Mouse (Mus musculus): ENCODE results near the gene Ebf1. TPM values are rescaled to one million over a fixed set of nuclear protein-coding genes. Genes with fewer than 3 reads are reported as not detected.

The Ebf1 gene
- polyA plus RNA-seq, 1 experiment from 2014 or later: 7.6 TPM

DNA sequence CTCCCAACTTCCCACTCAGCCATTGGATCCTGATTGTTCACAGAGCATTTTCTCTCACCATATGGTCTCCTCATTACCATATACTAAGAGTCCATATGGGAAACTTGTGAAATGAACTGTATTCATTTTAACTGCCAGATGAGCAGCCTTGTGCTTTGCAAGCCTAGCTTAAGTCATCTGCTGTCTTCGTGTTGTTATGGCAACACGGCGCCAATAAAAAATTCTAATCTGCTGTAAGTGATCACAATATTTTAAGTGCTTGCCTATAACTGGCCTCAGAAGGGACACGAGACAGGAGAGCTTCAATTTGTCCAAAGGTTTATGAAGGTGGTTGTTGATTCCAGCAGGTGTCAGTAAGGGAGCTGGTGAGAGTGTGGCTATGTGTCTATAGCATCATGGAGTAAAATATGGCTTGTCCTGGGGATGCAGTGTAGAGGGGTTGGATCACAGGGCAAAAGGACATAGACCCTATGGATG, 360.8 kb downstream of the Ebf1 start:
- H3K4me1 ChIP-seq: 0 out of 2 replicates have a peak, but pooled peaks cover 9% of the 10 kb centered on the region
- no peak for DNase-seq (ENCODE audit: low spot score)
- no peaks in the 10 kb centered on the region for H3K36me3 ChIP-seq
- H3K4me3 ChIP-seq: no peak overlapping the region
- no peaks in the 10 kb centered on the region for H3K9me3 ChIP-seq
- 89% methylated on average over 4 of the region's 4 CpGs for WGBS
- H3K27me3 ChIP-seq (ENCODE audit: insufficient read depth, poor library complexity, severe bottlenecking): no peaks in the 10 kb centered on the region
- no peak overlapping the region for H3K27ac ChIP-seq

DNA sequence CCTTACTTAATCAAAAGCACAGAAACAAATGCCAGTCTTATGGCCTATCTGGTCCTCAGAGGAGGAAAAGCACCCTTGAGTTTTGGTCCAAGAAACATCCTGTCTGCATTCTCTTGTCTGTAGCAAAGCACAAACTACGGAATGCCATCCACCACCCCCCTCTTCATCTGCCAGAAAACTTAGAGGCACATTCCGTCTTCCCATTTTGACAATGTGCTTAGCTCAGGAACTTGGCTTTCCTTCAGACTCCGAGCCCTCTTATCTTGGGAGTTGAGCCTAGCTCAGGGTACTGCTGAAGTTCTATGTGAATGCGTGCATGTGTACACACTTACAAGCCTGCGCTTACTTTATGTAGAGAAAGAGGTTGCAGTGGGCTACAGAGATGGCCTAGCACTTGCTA, 362.3 kb downstream of the Ebf1 start:
- Histone ChIP-seq H3K36me3 (no peaks in the 10 kb centered on the region), H3K27ac (no peak overlapping the region), H3K9me3 (no peaks in the 10 kb centered on the region), H3K4me3 (no peak overlapping the region), H3K4me1 (0 out of 2 replicates have a peak, but pooled peaks cover 9% of the 10 kb centered on the region), H3K27me3 (ENCODE audit: insufficient read depth, poor library complexity, severe bottlenecking) (no peaks in the 10 kb centered on the region)
- DNase-seq (ENCODE audit: low spot score): no peak
- 58% methylated on average over 5 of the region's 5 CpGs for WGBS

DNA sequence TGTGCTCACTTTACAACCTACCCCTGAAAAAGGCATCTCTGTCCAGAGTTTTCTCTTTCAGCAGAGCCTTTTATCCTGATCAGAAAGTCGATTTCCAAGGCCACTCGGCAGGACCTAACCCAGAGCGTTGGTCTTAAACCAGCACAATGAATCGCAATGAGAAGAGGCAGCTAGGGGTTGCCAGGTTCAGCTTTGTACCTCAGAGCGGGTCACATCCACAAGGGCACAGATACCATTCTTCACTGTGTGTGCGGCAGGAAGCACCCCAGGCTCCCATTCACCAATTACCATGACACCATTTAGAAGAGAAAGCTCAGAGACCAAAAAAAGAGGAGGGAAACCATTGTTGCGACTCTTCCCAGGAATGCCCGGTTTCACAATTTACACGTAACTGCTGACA, 365.1 kb downstream of the Ebf1 start:
- WGBS: 82% methylated on average over 9 of the region's 9 CpGs
- no peak overlapping the region for H3K27ac ChIP-seq

DNA sequence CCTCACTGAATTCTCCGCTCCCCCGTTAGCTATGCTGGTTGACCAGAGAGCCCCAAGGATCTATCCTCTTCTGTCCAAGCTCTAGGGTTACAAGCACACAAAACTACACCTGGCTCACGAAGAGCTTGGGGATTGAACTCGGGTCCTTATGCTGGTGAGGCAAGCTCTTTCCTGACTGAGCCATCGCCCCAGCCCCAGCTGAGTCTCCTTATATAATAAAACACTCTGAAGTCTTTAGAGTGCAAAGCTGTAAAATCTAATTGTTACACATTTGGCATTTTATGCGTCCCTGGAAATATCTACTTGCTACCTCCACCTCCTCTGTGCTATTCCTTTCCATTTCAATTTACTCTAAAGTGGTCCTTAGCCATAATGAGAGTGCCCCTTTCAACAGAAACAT, 366.8 kb downstream of the Ebf1 start:
- Histone ChIP-seq H3K27ac (no peak overlapping the region), H3K4me1 (no peaks in the 10 kb centered on the region), H3K27me3 (ENCODE audit: insufficient read depth, poor library complexity, severe bottlenecking) (no peaks in the 10 kb centered on the region), H3K9me3 (no peaks in the 10 kb centered on the region), H3K36me3 (no peaks in the 10 kb centered on the region), H3K4me3 (no peak overlapping the region)
- DNase-seq (ENCODE audit: low spot score): no peak
- WGBS: 84% methylated on average over 6 of the region's 6 CpGs

More for the DNA sequence above, 365.1 kb downstream of the Ebf1 start:
- H3K4me3 ChIP-seq: no peak overlapping the region
- H3K4me1 ChIP-seq: no peaks in the 10 kb centered on the region
- no peak for DNase-seq (ENCODE audit: low spot score)
- no peaks in the 10 kb centered on the region for H3K27me3 ChIP-seq (ENCODE audit: insufficient read depth, poor library complexity, severe bottlenecking)
- H3K9me3 ChIP-seq: no peaks in the 10 kb centered on the region
- no peaks in the 10 kb centered on the region for H3K36me3 ChIP-seq

DNA sequence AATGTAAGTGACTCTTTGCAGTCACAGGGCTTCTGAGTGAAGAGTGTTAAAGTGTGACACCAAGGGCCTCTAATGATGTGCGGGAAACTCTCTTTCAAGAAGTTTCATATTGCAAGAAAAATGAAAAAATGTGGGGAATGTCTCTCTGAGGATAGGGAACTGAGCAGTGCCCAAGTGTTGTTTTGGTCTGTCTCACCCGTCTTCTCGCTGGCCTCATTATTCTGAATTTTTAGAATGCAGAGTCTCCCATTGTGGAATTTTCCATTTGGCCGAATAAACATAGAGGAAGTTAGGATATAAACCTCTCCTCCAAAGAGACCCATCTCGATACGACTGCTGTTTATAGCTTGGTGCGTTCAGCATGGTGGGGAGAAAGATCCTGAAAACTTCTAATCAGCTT, 367.3 kb downstream of the Ebf1 start:
- WGBS: 76% methylated on average over 7 of the region's 7 CpGs
- Histone ChIP-seq H3K36me3 (no peaks in the 10 kb centered on the region), H3K27ac (no peak overlapping the region), H3K4me3 (no peak overlapping the region), H3K4me1 (no peaks in the 10 kb centered on the region), H3K27me3 (ENCODE audit: insufficient read depth, poor library complexity, severe bottlenecking) (no peaks in the 10 kb centered on the region), H3K9me3 (no peaks in the 10 kb centered on the region)
- DNase-seq (ENCODE audit: low spot score): no peak

DNA sequence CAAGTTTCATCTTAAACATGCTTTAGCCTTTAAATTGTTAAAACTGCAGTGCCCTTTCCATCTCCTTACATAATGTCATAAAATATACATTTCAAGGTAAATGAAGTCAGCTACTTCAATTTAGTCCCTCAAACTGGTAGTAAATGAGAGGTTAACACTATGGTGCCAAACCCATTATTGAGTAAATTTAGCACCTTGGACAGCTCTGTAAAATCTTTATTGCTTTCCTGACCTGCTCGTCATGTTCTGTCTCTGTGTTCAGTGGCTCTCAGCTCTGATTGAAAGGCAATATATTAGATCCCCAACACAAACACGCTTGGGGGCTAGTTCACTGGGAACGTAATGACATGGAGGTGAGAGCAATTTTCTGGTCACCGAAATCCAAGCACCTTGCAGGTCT, 370.7 kb downstream of the Ebf1 start:
- Histone ChIP-seq H3K27ac (no peak overlapping the region), H3K27me3 (ENCODE audit: insufficient read depth, poor library complexity, severe bottlenecking) (no peaks in the 10 kb centered on the region), H3K4me3 (no peak overlapping the region), H3K4me1 (no peaks in the 10 kb centered on the region), H3K36me3 (no peaks in the 10 kb centered on the region), H3K9me3 (no peaks in the 10 kb centered on the region)
- WGBS: 71% methylated on average over 4 of the region's 4 CpGs
- no peak for DNase-seq (ENCODE audit: low spot score)

DNA sequence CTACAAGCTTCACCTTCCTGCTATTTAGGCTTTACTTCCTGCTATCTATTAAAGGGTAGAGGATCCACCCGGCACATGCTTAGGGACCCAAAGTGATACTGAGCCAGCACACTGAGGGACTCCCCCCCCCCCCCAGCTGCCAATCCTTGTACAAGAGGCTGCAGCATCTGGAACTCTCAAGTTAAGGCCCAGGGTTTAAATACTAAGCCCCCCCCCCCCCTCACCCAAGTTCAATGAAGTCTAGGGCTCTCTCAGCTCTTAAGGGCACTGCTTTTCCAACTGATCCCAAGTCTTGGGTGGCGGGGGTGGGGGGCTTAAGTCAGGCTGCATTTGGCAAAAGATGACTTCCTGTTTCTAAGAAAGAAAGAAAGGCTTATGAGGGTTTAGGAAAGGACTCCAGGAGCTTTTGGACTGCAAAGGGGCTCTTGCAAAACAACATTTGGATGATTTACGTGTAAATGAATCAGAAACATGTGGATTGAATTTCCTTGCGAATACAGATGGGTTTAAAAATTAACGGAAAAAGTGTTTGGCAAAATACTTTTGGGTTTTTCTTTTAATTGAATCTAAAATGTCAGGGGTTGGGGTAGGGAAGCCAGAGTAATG, 385.7 kb downstream of the Ebf1 start:
- Histone ChIP-seq H3K4me1 (0 out of 2 replicates have a peak, but pooled peaks cover 5% of the 10 kb centered on the region), H3K27me3 (ENCODE audit: insufficient read depth, poor library complexity, severe bottlenecking) (no peaks in the 10 kb centered on the region), H3K9me3 (no peaks in the 10 kb centered on the region), H3K27ac (no peak overlapping the region), H3K4me3 (no peak overlapping the region), H3K36me3 (no peaks in the 10 kb centered on the region)
- no peak for DNase-seq (ENCODE audit: low spot score)
- 79% methylated on average over 5 of the region's 5 CpGs for WGBS

DNA sequence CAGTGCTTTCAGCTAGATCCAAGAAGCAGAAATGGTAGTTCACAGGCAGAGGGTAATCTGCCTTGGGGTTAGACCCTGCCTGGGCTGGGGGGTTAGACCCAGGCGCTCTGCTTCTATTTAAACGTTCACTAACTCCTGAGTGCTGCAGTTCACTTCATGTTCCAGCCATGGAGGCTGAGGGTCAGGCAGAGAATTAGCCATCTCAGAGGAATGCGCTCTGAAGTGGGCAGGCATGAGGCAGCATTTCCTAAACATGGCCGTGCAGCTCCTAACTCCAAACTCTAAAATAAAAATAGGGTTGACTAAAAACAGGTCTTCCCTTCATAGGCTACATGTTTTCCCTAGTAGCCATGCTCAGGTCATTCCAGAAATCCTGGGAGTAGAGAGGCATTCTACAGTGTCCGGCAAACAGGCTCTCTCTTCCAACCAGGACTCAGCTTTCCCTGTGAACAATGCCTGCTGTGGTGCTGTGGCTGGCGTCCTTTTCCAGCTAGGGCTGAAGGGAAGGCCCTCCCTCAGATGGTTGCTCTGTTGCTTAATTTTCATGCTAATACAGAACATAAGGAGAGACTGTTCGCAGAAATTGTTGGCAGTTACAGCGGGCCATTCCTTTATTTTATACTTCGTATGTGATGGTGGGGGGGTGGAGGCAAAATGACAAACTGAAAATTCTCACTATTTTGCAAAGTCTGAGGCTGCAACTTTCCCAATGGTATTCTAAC, 386.8 kb downstream of the Ebf1 start:
- no peak overlapping the region for H3K27ac ChIP-seq
- 0 out of 2 replicates have a peak, but pooled peaks cover 5% of the 10 kb centered on the region for H3K4me1 ChIP-seq
- DNase-seq (ENCODE audit: low spot score): no peak
- no peaks in the 10 kb centered on the region for H3K36me3 ChIP-seq
- H3K27me3 ChIP-seq (ENCODE audit: insufficient read depth, poor library complexity, severe bottlenecking): no peaks in the 10 kb centered on the region
- H3K4me3 ChIP-seq: no peak overlapping the region
- 61% methylated on average over 9 of the region's 9 CpGs for WGBS
- no peaks in the 10 kb centered on the region for H3K9me3 ChIP-seq

DNA sequence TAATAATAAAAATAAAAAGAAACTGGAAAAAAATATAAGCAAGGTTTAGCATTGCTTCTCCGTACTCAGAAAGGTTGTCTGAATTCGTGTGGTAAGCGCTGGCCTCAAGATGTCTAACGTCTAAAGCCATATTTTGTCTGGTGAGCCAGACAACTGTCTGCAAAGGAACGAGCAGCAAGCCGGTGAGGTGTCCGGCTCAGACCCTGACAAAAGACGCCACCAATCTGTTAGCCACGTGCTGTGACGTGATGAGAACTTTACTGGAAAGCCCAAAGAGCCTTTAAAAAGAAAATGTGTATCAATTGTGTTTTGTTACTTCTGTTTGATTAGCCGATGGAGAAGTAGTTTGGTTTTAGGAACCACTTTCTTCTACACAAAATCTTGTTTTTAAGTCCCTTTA, 390.2 kb downstream of the Ebf1 start:
- Histone ChIP-seq H3K9me3 (no peaks in the 10 kb centered on the region), H3K4me3 (no peak overlapping the region), H3K27ac (no peak overlapping the region), H3K27me3 (ENCODE audit: insufficient read depth, poor library complexity, severe bottlenecking) (no peaks in the 10 kb centered on the region), H3K4me1 (0 out of 2 replicates have a peak, but pooled peaks cover 5% of the 10 kb centered on the region), H3K36me3 (no peaks in the 10 kb centered on the region)
- WGBS: 75% methylated on average over 11 of the region's 11 CpGs
- no peak for DNase-seq (ENCODE audit: low spot score)

DNA sequence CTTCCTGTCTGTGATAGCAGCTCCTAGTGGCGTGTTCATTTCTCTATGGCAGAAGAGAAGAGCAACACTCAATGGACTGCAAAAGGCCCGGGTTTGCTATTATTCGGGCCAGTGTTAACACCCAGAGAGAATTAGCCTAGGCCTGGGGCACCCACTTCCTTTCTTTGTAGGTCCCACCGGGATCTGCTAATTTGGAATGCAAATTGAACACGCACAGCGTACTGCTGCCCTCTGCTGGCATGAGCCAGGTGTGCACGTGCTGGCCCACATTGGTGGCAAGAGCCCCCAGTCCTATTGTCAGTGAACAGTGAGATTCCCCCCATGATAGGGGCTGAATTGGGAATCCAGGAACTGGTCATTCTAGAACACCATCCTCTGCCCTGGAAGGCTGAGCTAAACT, 391.0 kb downstream of the Ebf1 start:
- no peaks in the 10 kb centered on the region for H3K36me3 ChIP-seq
- no peaks in the 10 kb centered on the region for H3K27me3 ChIP-seq (ENCODE audit: insufficient read depth, poor library complexity, severe bottlenecking)
- H3K9me3 ChIP-seq: no peaks in the 10 kb centered on the region
- peak overlapping the region; percentile 35; the same call in 1 of the 2 replicates for H3K4me3 ChIP-seq
- no peak overlapping the region for H3K27ac ChIP-seq
- DNase-seq (ENCODE audit: low spot score): peak; percentile 89
- WGBS: 6% methylated on average over 7 of the region's 7 CpGs
- 0 out of 2 replicates have a peak, but pooled peaks cover 5% of the 10 kb centered on the region for H3K4me1 ChIP-seq

DNA sequence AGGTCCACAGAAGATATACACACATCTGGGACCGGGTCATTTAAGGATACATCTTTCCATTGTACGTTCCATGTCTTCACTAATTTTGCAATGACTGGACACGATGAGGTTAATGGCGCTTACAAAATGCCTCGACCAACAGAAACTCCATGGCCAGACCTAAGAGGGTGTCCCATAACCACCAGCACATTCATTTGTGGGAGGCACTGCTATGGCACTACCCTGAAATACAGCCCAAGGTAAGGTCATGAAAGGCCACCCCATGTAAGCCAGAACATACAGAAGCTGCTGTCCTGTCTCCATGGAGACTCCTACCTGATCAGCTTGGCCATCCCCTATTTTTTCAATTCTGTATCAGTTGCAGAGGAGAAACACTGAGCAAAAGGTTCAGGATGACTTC, 391.6 kb downstream of the Ebf1 start:
- H3K4me1 ChIP-seq: 0 out of 2 replicates have a peak, but pooled peaks cover 2% of the 10 kb centered on the region
- WGBS: 79% methylated on average over 5 of the region's 5 CpGs

DNA sequence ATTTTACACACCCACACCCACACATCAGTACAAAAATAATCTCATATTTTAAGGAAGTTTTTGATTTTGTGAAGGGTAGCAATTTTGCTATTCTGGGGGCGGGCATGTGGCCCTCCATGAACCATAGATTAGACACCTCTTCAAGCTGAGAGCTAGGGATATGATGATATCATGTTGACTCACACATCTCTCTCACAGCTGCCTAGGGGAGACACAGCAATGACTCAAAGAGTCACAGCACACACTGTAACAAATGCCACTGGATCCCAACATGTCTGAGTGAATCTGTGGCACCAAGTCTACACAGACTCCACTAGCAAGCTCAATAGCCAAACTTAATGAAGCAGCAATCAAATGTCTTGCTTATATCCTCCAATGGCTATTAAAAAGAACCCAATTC, 395.0 kb downstream of the Ebf1 start:
- H3K4me3 ChIP-seq: no peak overlapping the region
- no peaks in the 10 kb centered on the region for H3K27me3 ChIP-seq (ENCODE audit: insufficient read depth, poor library complexity, severe bottlenecking)
- H3K9me3 ChIP-seq: no peaks in the 10 kb centered on the region
- H3K36me3 ChIP-seq: no peaks in the 10 kb centered on the region
- 69% methylated on average over 1 of the region's 1 CpGs for WGBS
- H3K4me1 ChIP-seq: no peaks in the 10 kb centered on the region
- DNase-seq (ENCODE audit: low spot score): no peak
- no peak overlapping the region for H3K27ac ChIP-seq

More for the DNA sequence above, 391.6 kb downstream of the Ebf1 start:
- no peaks in the 10 kb centered on the region for H3K36me3 ChIP-seq
- no peaks in the 10 kb centered on the region for H3K9me3 ChIP-seq
- H3K27me3 ChIP-seq (ENCODE audit: insufficient read depth, poor library complexity, severe bottlenecking): no peaks in the 10 kb centered on the region
- no peak overlapping the region for H3K4me3 ChIP-seq
- no peak overlapping the region for H3K27ac ChIP-seq
- DNase-seq (ENCODE audit: low spot score): no peak

DNA sequence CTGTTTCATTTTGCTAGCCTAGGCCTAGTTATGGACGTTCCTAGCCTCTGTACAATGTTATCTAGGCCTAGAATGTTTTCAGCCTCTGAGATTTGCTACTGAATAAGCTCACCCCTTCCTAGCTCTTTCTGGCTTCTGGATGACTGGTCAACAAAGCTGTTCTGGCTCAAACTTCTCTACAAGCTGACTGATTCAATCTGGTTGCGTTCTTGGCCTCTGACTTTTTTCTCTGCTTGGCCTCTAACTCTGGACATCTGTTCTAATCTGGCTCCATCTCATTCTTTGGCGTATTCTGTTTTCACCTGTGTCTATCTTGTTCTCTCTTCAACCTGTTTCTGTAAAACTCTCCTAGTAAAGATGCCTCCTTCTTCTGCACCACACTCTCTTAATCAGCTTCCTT, 400.4 kb downstream of the Ebf1 start:
- WGBS: 70% methylated on average over 3 of the region's 3 CpGs
- no peaks in the 10 kb centered on the region for H3K36me3 ChIP-seq
- no peaks in the 10 kb centered on the region for H3K9me3 ChIP-seq
- DNase-seq (ENCODE audit: low spot score): no peak
- H3K4me1 ChIP-seq: no peaks in the 10 kb centered on the region
- no peak overlapping the region for H3K27ac ChIP-seq
- H3K4me3 ChIP-seq: no peak overlapping the region
- no peaks in the 10 kb centered on the region for H3K27me3 ChIP-seq (ENCODE audit: insufficient read depth, poor library complexity, severe bottlenecking)

All from heart, embryonic 10.5 days (tissue).